Mouse (Mus musculus) embryo, embryonic 9.5 days (tissue): ENCODE data around the gene Btbd35f25.
"Not testable (repeated sequence)": the region's sequence is repeated elsewhere in the genome, so short reads cannot be mapped to it uniquely, and the experiment has no call there.

ENCODE experiments used
- DNase-seq: peaks from one replicate; pipeline ENCODE4 v3.0.0-alpha.2; 2017; ENCODE audit errors: extremely low spot score

The Btbd35f25 gene

GRCm38 (mm10) chrX:31717056-31717455 lies at the start of gene Btbd35f25:
TSS of gene Btbd35f25 (minus strand) at chrX:31717156.
- not testable (repeated sequence) for DNase-seq

GRCm38 (mm10) chrX:31766255-31766654 lies 49.3 kb upstream of the Btbd35f25 start:
- DNase-seq = no peak

GRCm38 (mm10) chrX:31764001-31764400 lies 47.0 kb upstream of the Btbd35f25 start:
- no peak for DNase-seq

GRCm38 (mm10) chrX:31745079-31745478 lies 28.1 kb upstream of the Btbd35f25 start:
- no peak for DNase-seq

GRCm38 (mm10) chrX:31736958-31737357 lies 20.0 kb upstream of the Btbd35f25 start:
- no peak for DNase-seq
